Mouse (Mus musculus): ENCODE results near the gene Eml3.

DNA sequence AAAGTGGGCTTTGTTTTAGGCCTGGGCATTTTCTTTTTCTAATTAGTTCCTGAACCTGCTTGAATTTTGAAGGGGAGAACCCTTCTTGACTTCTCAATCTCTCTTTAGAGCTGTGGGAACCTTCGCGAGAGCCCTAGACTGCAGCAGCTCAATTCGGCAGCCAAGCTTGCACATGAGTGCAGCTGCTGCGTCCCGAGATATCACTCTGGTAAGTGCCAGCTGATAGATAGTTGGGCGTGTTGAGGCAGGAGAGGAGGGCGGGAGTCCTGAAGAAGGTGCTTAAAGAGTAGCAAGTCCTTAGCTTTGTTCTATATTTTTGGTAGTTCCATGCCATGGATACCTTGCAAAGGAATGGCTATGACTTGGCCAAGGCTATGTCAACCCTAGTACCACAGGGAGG, 17.6 kb downstream of the Eml3 start:
- TF ChIP-seq CTCF (IDR thresholded peaks at IDR 0.05; ENCODE audit: extremely low read depth, insufficient read depth, insufficient read length, insufficient replicate concordance) (no peak), POLR2A (IDR thresholded peaks at IDR 0.05; ENCODE audit: low read depth, low read length) (no peak)

Data from spleen, adult 2 months (tissue).